Mouse (Mus musculus) T-cell, adult 2 months (primary cell): ENCODE data around the gene Prdm16.

Source experiments
- DNase-seq: peaks from one replicate; pipeline ENCODE4 v3.0.0; 2022; ENCODE audit warnings: low spot score

The Prdm16 gene

DNA sequence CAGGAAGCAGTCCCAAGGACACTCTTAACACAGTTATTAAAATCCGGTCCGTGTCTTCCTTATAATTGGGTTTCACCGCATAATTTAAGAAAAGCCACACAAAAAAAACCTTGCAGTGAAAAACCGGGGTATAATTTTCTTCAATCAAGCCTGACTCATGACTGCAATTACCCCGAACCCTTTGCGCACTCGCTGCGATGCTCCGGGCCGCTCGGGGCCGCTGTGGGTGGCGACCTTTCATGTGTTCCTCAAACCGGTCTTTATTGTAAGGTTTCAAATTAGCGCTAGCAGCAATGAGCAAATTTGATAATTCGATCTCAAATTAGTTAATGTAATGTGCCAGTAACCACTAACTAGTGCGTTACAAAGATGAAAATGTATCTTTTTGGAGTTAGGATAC, 215.9 kb downstream of the Prdm16 start:
- no peak for DNase-seq

DNA sequence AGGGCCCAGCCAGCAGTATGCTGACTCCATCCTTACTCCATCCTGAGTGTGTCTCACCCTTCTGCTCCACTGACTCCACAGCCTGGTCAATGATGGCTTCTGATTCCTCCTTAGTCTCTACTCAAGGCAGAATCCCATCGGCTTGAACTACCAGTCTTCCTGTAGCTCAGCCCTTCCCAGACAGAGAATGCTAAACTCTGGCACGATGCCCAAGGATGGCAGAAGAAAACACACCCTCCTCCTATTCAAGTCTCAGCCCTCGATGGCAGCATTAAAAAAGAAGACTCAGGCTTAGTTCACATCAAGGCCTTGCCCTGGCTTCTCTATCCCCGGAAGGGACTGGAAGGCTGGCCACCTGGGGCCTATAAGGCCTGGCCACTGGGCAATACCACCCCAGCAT, 216.9 kb downstream of the Prdm16 start:
- no peak for DNase-seq

DNA sequence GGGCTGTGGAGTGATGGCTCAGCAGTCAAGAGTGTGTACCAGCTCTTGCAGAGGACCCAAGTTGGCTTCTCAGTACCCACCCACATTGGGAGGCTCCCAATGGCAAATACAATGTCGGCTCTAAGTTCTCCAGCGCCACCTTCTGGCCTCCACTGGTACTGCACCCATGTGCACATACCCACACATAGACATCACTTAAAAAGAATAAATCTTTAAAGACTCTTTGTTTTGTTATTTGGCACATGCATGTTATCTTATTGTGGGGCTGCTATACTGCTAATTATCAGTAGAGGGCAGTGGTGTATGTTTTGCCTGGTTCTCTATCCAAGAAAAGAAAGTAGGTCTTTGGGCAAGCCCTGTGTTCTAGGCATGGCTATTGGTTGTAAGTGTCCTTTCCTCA, 217.7 kb downstream of the Prdm16 start:
- DNase-seq: no peak

DNA sequence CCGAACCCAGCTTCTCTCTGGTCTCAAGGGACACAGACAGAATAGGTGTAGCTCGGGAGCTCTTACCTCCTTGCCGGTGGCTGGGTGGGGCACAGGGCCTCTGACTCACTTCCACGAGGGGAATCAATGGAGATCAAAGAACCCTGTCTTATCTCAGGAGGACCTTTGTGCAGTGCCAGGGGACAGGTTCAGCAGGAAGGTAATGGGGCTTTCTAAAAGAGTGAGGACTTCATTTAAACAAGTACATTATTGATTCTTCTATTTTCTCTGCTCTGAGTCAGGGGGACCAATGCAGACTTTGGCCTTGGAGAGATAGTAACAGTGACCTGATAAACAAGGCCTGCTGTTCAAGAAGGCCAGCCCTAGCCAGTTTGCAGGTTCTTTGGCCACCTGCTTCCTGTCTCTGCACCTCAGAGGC, 218.3 kb downstream of the Prdm16 start:
- DNase-seq: no peak

DNA sequence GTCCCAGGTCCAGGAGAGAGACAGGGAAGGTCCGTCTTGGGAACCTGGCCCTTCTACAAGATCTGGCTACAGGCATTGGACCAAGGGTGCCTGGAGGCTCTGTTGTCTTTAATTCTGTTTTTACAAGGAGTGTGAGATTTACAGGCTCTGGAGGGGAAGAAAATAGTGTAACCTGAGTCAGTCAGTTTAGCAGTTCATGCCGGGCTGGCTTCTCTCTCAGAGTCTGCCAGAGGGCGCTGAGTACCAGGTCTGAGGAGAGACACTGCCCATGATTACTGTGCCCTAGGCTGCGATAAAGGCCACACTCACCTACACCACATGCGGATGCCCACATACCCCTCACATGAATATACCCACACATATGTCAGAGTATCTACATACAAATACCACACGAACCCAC, 219.9 kb downstream of the Prdm16 start:
- no peak for DNase-seq

DNA sequence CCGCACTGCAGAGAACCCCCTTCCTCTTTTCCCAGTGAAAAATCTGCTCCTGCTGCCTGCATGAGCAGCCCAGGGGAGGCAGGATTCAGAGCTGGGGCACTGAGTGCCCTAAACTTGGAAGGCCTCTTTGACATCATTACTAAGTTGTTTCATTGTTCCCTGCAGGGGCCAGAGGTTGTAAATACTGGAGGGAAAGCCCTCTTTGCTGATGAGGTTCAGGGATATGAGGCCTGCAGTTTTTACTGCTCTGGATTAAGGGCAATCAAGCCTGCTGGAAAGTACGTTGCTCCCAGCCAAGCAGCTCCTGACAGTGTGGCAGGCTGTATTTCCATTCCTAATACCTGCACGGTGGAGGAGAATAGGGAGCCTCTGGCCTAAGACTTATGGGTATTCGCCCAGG, 221.8 kb downstream of the Prdm16 start:
- DNase-seq: no peak

DNA sequence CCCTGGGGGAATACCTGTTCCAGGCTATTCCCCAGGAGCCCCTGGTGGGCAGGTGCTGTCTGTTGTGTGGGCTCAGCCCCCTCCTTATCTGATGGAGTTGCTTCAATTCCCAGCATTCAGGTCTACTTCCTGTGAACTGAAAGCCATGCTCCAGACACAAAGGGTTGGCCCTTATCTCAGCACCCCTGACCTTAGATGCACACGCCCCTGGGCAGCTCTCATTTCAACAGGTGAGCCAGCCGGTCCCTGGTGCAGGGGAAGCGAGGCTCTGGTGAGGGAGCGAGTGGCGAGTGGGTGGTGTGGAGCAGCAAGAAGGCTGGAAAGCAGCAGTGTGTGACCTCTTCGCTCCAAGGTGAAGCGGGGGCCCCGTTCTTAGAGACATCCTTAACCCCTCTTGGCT, 226.1 kb downstream of the Prdm16 start:
- no peak for DNase-seq

DNA sequence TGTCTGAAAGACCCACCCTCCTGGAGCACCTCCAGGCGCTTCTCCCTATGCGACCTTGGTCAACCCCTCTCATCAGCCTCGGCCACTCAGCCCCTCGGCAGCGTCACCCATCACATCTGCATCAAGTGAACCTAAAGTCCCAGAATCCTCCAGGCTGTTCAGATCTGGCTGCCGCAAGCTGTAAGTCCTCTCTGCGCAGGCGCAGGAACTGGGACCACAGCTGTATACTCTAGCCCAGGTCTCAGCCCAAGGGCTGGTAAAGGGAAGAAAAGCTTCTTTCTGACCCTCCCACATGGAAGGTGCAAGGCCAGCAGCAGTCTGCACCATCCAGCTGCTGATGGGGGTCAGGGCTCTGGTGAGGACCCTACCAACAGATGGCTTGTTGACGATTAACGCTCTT, 226.8 kb downstream of the Prdm16 start:
- DNase-seq: no peak

DNA sequence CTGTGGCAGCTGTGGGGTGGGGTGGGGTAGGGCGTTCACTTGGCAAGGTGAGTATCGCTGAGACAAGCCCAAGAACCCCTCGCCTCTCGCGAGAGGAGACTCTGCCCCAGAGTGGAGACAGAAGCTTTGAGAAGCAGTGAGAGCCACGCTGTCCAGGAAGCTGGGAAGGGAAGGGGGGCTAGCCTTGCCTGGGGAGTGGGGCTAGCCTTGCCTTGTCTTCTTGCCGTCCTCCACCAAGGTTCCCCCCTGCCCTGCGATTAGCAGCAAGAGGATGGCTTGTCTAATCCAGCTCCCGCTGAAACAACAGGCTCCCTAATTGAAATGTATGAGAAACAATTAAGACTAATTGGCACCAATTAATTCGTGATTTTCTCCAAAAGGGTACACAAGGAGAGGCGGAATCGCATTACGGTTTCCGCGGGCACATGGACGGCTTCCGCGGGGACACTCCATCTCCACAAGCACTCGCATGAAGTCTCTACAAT, 227.4 kb downstream of the Prdm16 start:
- DNase-seq: no peak

DNA sequence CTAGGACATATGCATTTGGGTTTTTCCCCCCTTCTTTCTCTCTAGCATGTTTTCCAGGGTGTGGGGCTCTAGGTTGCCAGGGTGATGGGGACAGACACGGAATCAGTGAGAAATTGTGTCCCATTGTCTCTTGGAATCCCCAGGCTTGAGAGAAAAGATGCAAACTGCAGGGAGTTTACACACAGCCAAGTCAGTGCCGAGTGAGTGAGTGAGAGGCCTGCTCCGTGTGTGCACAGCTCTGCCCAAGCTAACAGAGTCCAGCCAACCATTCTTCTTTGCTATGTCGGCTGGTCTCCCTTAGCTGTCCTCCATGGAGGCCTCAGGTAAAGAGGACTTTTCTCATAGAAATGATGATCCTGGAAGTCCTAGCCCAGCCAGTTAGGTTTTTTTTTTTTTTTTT, 233.7 kb downstream of the Prdm16 start:
- DNase-seq: no peak

DNA sequence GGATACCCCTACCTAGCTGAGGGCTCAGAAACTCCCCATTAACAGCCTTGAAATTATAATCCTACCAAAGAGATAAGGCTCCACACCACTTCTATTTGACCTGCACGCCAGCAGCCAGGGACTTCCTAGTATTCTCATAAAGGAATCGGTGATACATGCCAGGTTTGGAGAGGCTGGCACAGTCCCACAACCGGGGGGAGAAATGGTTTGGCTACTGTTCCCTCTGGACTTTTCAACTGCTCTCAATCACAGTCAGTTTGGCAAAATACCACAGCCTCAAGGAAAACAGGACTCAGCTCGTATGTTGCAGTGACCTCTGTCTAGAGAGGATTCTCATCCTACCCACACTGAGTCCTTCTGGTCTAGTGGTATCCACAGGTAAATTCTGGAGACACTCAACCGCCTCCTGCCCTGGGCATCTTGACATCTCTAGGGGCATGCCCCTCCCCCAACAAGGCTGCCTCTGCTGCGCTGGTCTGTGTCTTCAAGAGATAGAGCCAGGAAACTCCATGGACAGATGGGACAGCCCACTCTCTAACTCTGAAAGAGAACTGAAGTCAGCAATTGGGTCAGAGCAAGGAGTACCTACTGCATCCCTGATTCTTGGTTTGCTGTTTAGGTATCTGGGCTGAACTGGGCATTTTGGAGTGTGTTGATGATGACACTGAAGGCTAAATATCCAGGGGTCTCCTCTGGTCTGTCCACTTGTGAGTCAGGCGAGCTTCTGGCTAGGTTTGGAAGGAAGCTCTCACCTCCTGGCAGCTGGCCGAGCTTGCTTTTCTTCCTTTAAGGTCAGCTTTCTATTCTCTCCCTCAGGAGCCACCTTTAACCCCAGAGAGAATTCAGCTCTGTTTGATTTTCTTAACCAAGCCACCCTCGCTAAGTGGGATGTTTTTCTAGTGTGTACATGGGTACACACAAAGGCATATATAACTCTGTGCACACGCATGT, 234.4 kb downstream of the Prdm16 start:
- DNase-seq: no peak

DNA sequence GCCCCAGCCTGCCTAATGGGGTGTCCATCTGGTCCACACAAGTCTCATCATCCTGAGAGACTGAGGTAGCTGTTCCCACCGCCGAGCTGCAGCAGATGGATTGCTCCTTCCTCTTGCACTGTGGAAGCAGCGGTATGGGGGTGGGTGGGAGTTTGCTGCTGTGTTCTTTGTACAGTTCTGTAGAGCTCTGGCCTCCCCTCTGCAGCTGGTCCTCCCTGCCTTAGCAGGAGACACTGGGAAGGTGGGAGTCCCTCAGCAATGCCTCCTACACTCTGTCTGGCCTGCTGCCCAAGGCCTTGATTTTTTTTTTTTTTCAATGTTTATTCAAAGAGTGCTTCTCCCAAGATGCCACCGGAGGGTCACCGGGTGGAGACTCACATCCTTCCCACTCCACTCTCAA, 235.3 kb downstream of the Prdm16 start:
- DNase-seq: no peak

DNA sequence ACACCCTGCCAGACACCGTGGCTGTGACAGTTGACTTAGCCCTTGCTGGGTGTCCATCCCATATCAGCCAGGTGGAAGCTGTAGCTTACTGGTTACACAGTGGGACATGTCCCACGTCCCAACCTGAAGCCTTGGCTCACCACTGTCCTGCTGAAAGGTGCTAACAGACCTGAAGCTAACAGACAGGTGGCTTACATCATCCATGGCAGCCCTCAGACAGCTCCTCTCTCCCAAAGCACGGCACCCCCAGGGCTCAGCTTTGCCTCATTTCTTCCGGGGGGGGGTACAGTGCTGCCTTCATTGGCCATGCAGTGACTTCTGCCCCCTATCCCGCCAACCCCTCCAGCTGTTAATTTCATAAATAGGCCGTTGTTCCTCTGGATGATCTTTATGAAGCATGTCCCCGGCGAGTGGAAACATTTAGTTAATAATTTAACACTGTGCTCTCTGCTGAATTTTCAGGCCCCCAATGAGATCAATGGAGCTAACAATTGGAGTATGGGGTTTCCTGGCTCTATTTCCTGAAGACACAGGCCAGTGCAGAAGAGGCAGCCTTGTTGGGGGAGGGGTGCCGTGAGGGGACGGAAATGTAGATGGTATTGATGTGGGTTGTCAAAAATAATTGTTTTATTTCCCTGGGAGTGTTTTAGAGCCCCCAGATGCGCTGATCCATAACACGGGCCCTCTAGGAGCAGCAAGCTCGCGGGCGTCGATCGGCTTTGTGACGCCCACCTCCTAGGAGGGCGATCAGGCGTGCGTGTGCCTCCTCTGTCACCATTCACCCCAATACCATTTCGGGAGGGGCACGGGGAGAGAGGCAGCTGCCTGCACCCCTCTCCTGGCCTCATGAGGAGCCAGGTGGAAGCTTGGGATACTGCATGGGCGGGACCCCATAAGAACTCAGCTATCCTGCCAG, 236.2 kb downstream of the Prdm16 start:
- no peak for DNase-seq

DNA sequence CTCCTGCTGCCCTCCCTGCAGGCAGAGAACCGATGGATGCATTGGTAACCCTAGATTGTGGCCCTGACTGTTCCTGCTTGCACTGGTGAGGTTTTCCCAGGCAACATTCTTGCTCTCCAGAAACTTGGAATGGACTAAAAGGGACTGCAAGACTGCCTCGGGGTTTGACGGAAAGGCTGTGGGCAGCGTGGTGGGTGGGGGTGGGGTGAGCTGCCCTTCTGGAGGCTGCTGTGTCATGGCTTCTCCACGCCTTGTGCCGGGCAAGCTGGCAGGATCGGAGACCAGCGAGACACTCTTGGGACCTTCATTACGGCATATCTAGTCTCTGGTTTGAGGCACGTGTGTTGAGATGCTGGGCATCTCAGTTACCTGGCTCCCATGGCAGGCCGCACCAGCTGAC, 237.0 kb downstream of the Prdm16 start:
- no peak for DNase-seq

DNA sequence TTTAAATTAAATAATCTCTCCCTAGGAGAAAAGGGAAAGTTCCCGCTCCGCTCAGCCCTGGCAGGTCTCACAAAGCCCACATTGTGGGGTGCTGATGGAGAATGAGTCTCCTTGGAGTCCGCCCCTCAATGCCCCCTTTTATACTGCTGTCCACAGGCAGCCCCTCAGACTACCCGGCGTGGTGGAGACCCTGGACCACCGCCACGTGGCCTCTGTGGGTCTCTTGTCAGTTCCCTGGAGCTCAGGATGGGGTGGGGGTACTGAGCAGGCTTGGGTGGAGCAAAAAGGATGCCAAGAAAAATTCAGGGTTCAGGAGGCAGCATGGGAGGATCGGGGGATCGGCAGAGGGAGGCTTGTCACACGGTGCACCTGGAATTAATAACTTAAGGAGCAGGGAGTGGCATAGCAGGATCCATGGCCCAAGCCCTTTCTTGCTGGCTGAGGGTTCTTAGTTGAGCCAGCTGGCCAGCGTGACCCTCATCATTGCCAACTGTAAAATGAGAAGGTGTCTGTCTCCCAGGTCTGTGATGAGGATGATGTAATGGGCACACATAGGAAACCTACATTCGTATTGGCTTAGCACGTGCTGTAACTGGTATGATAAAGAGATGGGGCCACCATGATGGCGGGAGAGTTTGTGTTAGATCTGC, 239.9 kb downstream of the Prdm16 start:
- no peak for DNase-seq

DNA sequence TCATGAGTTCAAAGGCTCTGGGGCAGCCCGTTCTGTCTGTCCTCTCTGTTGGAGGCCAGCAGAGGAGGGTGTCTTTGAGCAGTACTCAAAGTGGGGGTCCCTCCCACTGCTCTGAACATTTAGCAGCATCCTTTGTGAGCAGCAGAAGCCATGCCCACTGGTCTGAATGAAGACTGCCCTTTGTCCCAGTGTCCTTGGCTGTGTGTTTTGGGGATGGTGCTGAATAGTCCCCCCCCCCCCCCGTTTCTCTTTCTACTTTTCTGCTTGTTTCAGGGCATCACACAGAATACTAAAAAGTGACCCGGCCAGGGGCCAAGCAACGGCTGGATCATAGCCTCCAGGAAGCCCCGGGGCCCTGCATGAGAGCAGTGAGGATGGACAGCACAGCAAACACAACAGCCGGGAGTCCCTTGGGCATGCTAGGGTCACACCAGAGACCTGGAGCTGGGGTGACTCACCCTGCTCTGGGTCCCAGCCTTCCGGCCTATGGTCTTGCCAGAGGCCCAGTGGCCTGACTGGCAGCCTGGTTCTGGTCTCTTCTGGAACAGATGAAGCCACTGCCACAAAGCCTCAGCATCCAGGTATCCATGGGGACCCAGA, 242.4 kb downstream of the Prdm16 start:
- DNase-seq: no peak

DNA sequence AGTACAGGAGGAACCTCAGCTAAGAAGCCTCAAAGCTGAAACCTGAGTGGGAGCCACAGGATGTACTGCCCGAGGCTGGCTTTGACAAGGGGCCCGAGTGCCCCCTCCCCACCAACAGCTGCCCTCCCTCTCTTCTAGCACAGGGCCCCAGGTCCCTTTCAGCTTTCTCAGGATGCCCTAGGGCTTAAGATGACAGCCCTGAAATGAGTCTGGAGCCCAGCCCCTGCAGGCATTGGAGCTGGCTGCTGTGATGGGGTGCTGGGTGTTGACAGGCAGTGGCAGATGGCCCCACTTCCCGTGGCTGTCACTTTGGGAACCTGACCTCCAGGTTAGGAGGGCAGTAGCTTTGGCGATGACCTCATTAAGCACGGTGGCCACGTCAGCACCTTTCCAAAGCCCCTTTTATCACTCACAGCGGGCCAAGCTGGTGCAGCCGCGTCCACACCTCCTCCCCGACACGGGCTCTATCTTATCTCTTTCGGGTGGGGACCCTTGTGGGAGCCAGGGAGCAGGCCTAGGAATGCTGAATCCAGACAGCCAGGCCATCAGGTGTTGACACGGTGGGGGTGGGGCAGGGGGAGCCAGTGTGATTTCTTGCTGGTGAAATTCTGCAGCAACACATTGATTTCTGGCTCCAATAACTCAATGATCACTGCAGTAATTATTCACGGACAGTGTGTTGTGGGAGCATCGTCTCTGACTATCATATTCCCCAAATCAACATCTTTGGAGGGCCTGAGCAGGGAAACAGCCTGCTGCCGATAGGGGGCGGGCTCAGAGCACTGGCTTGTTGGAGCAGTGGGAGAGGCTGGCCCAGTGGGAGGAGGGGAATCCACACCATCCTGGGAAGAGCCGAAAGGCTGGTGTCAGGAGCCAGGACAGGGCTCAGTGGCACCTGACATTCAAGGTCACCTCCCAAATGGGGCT, 243.2 kb downstream of the Prdm16 start:
- no peak for DNase-seq

DNA sequence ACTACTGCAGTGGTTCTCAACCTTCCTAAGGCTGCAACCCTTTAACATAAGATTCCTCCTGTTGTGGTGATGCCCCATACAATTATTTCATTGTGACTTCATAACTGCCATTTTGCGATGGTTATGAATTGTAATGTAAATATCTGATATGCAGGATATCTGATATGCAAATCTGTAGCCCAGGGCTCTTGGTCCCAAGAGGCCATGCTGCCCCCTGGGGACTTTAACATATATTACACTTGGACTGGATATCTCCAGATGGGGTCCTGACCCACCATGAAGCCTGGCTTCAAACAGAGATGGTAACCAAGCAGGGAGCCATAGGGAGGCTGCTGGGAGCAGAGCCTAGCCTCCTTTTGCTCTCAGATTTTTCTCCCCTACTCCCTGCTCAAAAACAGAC, 244.0 kb downstream of the Prdm16 start:
- DNase-seq: peak; percentile 11

DNA sequence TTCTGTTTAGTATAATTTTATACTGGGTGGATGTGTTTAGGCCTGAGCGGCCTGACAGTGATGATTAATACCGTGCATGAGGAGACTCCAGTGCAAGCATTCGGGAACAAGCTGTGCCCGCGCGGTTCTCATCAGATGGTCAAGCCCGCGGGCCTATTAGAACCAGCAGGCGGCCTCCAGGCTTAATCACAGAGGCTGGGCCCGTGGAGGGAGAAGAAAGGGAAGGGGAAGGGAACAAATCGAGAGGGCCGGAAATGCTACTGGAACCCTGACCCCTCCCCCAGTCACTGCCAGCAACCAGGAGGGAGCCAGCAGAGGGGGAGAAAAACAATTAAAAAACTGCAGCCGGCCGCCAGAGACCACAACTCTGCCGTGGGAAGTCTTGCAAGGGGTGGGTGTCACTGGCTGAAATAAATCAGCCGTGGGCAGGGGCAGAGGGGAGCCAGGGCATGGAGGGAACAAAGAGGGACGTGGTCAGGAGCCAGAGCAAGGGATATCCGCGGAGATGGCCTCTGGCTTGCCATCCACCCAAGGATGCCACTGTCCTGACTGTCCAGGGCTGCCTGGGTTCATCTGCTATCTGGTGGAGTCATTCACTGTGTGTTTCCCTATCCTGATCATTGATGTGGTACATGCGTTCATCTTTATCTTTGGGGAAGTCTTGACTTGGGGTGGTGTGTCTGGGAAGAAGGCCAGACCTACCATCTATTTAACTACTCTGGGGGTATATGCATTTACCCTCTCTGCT, 246.2 kb downstream of the Prdm16 start:
- no peak for DNase-seq

DNA sequence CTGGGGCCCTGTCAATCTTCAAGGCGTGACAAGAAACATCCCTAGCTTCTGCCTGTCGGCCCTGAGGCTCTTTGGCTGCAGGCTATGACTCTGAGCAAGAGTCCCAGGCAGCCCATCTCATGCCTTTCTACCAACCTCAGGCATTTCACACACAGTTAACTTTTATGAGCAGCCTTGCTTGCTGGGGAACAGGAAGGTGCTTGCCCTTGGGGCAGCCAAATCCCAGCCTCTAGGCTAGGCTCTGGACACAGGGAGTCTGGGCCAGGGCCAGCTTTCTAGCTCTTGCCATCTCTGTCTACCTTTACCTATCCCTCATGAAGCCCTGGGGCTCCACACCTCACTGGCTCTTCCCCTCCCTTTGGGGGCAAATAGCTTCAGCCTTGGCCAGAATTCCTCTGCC, 247.0 kb downstream of the Prdm16 start:
- no peak for DNase-seq
